Mouse (Mus musculus): ENCODE measurements around the gene Olfr1122.
"Not testable (repeated sequence)": the region's sequence is repeated elsewhere in the genome, so short reads cannot be mapped to it uniquely, and the experiment has no call there.

Olfr1122 gene

DNA sequence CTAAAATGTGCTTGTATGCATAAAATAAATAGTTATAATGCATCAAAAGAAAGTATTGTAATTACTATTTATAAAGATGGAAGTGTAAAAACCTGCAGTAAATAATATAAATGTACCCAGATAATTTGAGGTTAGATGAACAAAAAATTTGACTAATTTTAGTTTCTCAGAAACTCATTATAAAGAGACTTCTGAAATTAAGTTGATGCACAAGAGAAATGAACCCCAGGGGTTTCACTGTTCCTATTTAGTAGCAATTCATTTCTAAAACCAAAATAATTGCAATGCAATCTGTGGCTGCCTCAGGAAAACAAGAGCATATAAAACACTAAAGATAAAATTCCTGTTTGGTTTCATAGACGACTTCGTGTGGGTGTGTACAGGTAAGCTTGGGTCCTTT lies at the start of gene Olfr1122:
Olfr1122 (plus strand) TSS at position 301 of the 400 bp plus-strand sequence.
- H3K36me3 ChIP-seq (ENCODE audit: insufficient read depth, low read length) = no peaks in the 10 kb centered on the region
- H3K9me3 ChIP-seq (ENCODE audit: low read length) = peaks cover 7% of the 10 kb centered on the region
- no peak for TF ChIP-seq POU5F1 (IDR thresholded peaks at IDR 0.05; ENCODE audit: borderline replicate concordance, low read length)
- no peak for TF ChIP-seq NANOG (IDR thresholded peaks at IDR 0.05; ENCODE audit: borderline replicate concordance, low read length)
- TF ChIP-seq CTCF (conservative IDR thresholded peaks at IDR 0.05; ENCODE audit: low read length) = no peak
- H3K27me3 ChIP-seq (ENCODE audit: insufficient read depth, low read length) = no peaks in the 10 kb centered on the region
- H3K4me3 ChIP-seq (replicated peaks; ENCODE audit: low read length) = no peak within 1 kb of the TSS
- no peaks in the 10 kb centered on the region for H3K4me1 ChIP-seq (replicated peaks; ENCODE audit: low read depth, low read length)

DNA sequence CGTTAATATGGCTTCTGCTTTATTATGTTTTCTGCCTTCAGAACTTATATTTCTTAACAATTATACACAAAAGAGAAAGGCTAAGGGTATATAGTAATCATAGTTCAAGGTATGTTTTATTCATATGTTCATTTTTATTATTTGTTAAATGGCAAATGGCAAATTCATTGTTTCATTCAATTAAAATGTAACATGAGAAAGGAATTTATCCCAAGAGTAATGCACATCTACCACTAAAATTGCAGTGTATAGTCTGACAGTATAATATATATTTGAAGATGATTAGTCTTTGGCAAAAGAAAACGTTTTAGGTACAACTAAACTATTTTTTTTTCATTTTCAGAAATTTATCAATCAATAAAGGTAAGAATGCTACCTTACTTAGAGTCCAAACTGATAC lies 31.1 kb upstream of the Olfr1122 start, which contains the start of gene Olfr1120:
Olfr1120 (plus strand) TSS at position 301 of the 400 bp plus-strand sequence.
- H3K4me3 ChIP-seq (replicated peaks; ENCODE audit: low read length) = no peak within 1 kb of the TSS
- no peak for TF ChIP-seq CTCF (conservative IDR thresholded peaks at IDR 0.05; ENCODE audit: low read length)
- no peak for TF ChIP-seq POU5F1 (IDR thresholded peaks at IDR 0.05; ENCODE audit: borderline replicate concordance, low read length)
- no peak for TF ChIP-seq NANOG (IDR thresholded peaks at IDR 0.05; ENCODE audit: borderline replicate concordance, low read length)
- no peaks in the 10 kb centered on the region for H3K36me3 ChIP-seq (ENCODE audit: insufficient read depth, low read length)
- no peaks in the 10 kb centered on the region for H3K4me1 ChIP-seq (replicated peaks; ENCODE audit: low read depth, low read length)
- H3K9me3 ChIP-seq (ENCODE audit: low read length) = no peaks in the 10 kb centered on the region
- no peaks in the 10 kb centered on the region for H3K27me3 ChIP-seq (ENCODE audit: insufficient read depth, low read length)

- H3K9me3 ChIP-seq (ENCODE audit: low read length); H3K4me3 ChIP-seq (replicated peaks; ENCODE audit: low read length); H3K27me3 ChIP-seq (ENCODE audit: insufficient read depth, low read length); H3K4me1 ChIP-seq (replicated peaks; ENCODE audit: low read depth, low read length); H3K36me3 ChIP-seq (ENCODE audit: insufficient read depth, low read length): not testable (repeated sequence)
These were observed 25.5 kb upstream of the Olfr1122 start for GRCm38 (mm10) chr2:87360121-87360520.

- TF ChIP-seq CTCF (conservative IDR thresholded peaks at IDR 0.05; ENCODE audit: low read length) (no peak), NANOG (IDR thresholded peaks at IDR 0.05; ENCODE audit: borderline replicate concordance, low read length) (no peak), POU5F1 (IDR thresholded peaks at IDR 0.05; ENCODE audit: borderline replicate concordance, low read length) (no peak)
- Histone ChIP-seq H3K27me3 (ENCODE audit: insufficient read depth, low read length) (no peaks in the 10 kb centered on the region), H3K4me1 (replicated peaks; ENCODE audit: low read depth, low read length) (no peaks in the 10 kb centered on the region), H3K9me3 (ENCODE audit: low read length) (no peaks in the 10 kb centered on the region), H3K36me3 (ENCODE audit: insufficient read depth, low read length) (no peaks in the 10 kb centered on the region), H3K4me3 (replicated peaks; ENCODE audit: low read length) (no peak within 1 kb of the TSS)
These were observed 16.1 kb upstream of the Olfr1122 start, which contains the start of gene Olfr1121 for GRCm38 (mm10) chr2:87369595-87369994. TSS of gene Olfr1121 (plus strand) at chr2:87369895.

- no peak for TF ChIP-seq POU5F1 (IDR thresholded peaks at IDR 0.05; ENCODE audit: borderline replicate concordance, low read length)
- no peak for TF ChIP-seq CTCF (conservative IDR thresholded peaks at IDR 0.05; ENCODE audit: low read length)
- no peak for TF ChIP-seq NANOG (IDR thresholded peaks at IDR 0.05; ENCODE audit: borderline replicate concordance, low read length)
- no peaks in the 10 kb centered on the region for H3K27me3 ChIP-seq (ENCODE audit: insufficient read depth, low read length)
- no peak overlapping the region for H3K4me3 ChIP-seq (replicated peaks; ENCODE audit: low read length)
- H3K36me3 ChIP-seq (ENCODE audit: insufficient read depth, low read length) = no peaks in the 10 kb centered on the region
- H3K9me3 ChIP-seq (ENCODE audit: low read length) = peaks cover 1% of the 10 kb centered on the region
- H3K4me1 ChIP-seq (replicated peaks; ENCODE audit: low read depth, low read length) = no peaks in the 10 kb centered on the region
These were observed 13.9 kb upstream of the Olfr1122 start for GRCm38 (mm10) chr2:87371726-87372125.

GRCm38 (mm10) chr2:87383935-87384334 lies 1.7 kb upstream of the Olfr1122 start:
- peaks cover 7% of the 10 kb centered on the region for H3K9me3 ChIP-seq (ENCODE audit: low read length)
- H3K4me3 ChIP-seq (replicated peaks; ENCODE audit: low read length) = no peak overlapping the region
- H3K36me3 ChIP-seq (ENCODE audit: insufficient read depth, low read length) = no peaks in the 10 kb centered on the region
- TF ChIP-seq POU5F1 (IDR thresholded peaks at IDR 0.05; ENCODE audit: borderline replicate concordance, low read length) (no peak), NANOG (IDR thresholded peaks at IDR 0.05; ENCODE audit: borderline replicate concordance, low read length) (no peak), CTCF (conservative IDR thresholded peaks at IDR 0.05; ENCODE audit: low read length) (no peak)
- H3K27me3 ChIP-seq (ENCODE audit: insufficient read depth, low read length) = no peaks in the 10 kb centered on the region
- H3K4me1 ChIP-seq (replicated peaks; ENCODE audit: low read depth, low read length) = no peaks in the 10 kb centered on the region

GRCm38 (mm10) chr2:87393605-87394004 lies 8.0 kb downstream of the Olfr1122 start:
- H3K4me1 ChIP-seq (replicated peaks; ENCODE audit: low read depth, low read length); H3K9me3 ChIP-seq (ENCODE audit: low read length); H3K27me3 ChIP-seq (ENCODE audit: insufficient read depth, low read length): not testable (repeated sequence)

GRCm38 (mm10) chr2:87394686-87395085 lies 9.0 kb downstream of the Olfr1122 start:
- not testable (repeated sequence) for H3K36me3 ChIP-seq (ENCODE audit: insufficient read depth, low read length); H3K27me3 ChIP-seq (ENCODE audit: insufficient read depth, low read length); H3K9me3 ChIP-seq (ENCODE audit: low read length); H3K4me3 ChIP-seq (replicated peaks; ENCODE audit: low read length); H3K4me1 ChIP-seq (replicated peaks; ENCODE audit: low read depth, low read length)

More at GRCm38 (mm10) chr2:87393605-87394004, 8.0 kb downstream of the Olfr1122 start:
- H3K36me3 ChIP-seq (ENCODE audit: insufficient read depth, low read length); H3K4me3 ChIP-seq (replicated peaks; ENCODE audit: low read length): not testable (repeated sequence)

GRCm38 (mm10) chr2:87416335-87416734 lies 30.7 kb downstream of the Olfr1122 start, which contains the start of gene Olfr1123:
TSS of gene Olfr1123 (plus strand) at chr2:87416635.
- Histone ChIP-seq H3K9me3 (ENCODE audit: low read length) (no peaks in the 10 kb centered on the region), H3K4me1 (replicated peaks; ENCODE audit: low read depth, low read length) (no peaks in the 10 kb centered on the region), H3K27me3 (ENCODE audit: insufficient read depth, low read length) (no peaks in the 10 kb centered on the region), H3K36me3 (ENCODE audit: insufficient read depth, low read length) (no peaks in the 10 kb centered on the region), H3K4me3 (replicated peaks; ENCODE audit: low read length) (no peak within 1 kb of the TSS)
- no peak for TF ChIP-seq CTCF (conservative IDR thresholded peaks at IDR 0.05; ENCODE audit: low read length)
- no peak for TF ChIP-seq NANOG (IDR thresholded peaks at IDR 0.05; ENCODE audit: borderline replicate concordance, low read length)
- no peak for TF ChIP-seq POU5F1 (IDR thresholded peaks at IDR 0.05; ENCODE audit: borderline replicate concordance, low read length)

Measured in E14TG2a.4 (cell line).